20 mouse cellular contexts compared by ENCODE assay signal in genomic region chr10:90493996-90494642, GRCm38 (mm10).
A peak's percentile ranks its signal among the peaks of the same experiment; 100 is the strongest.
DNase-seq lines count a peak whose midpoint lies in the region; ATAC-seq and TF ChIP-seq lines count a peak whose summit lies in the region.
"Had no signal": no experiment of that assay in that cellular context is flagged by ENCODE, and none has a peak within 500 bp of the region (broad histone marks: within the 10 kb centered on the region; RNA-seq: fewer than 3 reads in every experiment).

No protein-coding gene starts in this region.

- H3K9ac ChIP-seq in forebrain, embryonic 15.5 days (replicated peaks): no peak overlapping the region
- H3K9ac ChIP-seq in forebrain, embryonic 11.5 days (ENCODE audit: low read length): no peak overlapping the region
- H3K9ac ChIP-seq in hindbrain, postnatal 0 days (replicated peaks; ENCODE audit: low read length): no peak overlapping the region
- no peak overlapping the region for H3K9ac ChIP-seq in hindbrain, embryonic 16.5 days (ENCODE audit: low read depth, low read length)
- no peak overlapping the region for H3K9ac ChIP-seq in midbrain, embryonic 16.5 days (ENCODE audit: low read depth, low read length)
- no peak overlapping the region for H3K9ac ChIP-seq in midbrain, embryonic 15.5 days
- H3K9ac ChIP-seq: embryonic facial prominence, embryonic 13.5 days; heart, embryonic 13.5 days; hindbrain, embryonic 12.5 days; liver, postnatal 0 days; neural tube, embryonic 12.5 days had no signal

- H3K4me1 ChIP-seq in forebrain, embryonic 15.5 days: peaks cover 21% of the 10 kb centered on the region
- no peaks in the 10 kb centered on the region for H3K4me1 ChIP-seq in forebrain, embryonic 11.5 days (replicated peaks; ENCODE audit: control insufficient read depth, insufficient read depth, low read length)
- peaks cover 15% of the 10 kb centered on the region; the same call in 1 of the 2 replicates for H3K4me1 ChIP-seq in hindbrain, postnatal 0 days (ENCODE audit: insufficient read depth, low read length)
- H3K4me1 ChIP-seq in hindbrain, embryonic 16.5 days (ENCODE audit: control insufficient read depth, insufficient read depth, low read depth, low read length): peaks cover 4% of the 10 kb centered on the region
- peaks cover 13% of the 10 kb centered on the region for H3K4me1 ChIP-seq in midbrain, embryonic 16.5 days (ENCODE audit: control insufficient read depth, insufficient read depth, low read length)
- H3K4me1 ChIP-seq in midbrain, embryonic 15.5 days: peaks cover 18% of the 10 kb centered on the region
- H3K4me1 ChIP-seq: heart, embryonic 13.5 days had no signal

- no peak overlapping the region for H3K4me2 ChIP-seq in forebrain, embryonic 15.5 days (replicated peaks)
- no peak overlapping the region for H3K4me2 ChIP-seq in forebrain, embryonic 11.5 days (ENCODE audit: low read depth, low read length, severe bottlenecking)
- no peak overlapping the region for H3K4me2 ChIP-seq in hindbrain, postnatal 0 days (ENCODE audit: low read depth, low read length)
- H3K4me2 ChIP-seq in hindbrain, embryonic 16.5 days (ENCODE audit: low read length): no peak overlapping the region
- H3K4me2 ChIP-seq in midbrain, embryonic 16.5 days (ENCODE audit: low read length): no peak overlapping the region
- H3K4me2 ChIP-seq in midbrain, embryonic 15.5 days: no peak overlapping the region
- H3K4me2 ChIP-seq: embryonic facial prominence, embryonic 13.5 days; heart, embryonic 13.5 days; hindbrain, embryonic 12.5 days; liver, embryonic 11.5 days; neural tube, embryonic 12.5 days had no signal

- no peak for DNase-seq in forebrain, embryonic 11.5 days (ENCODE audit: low spot score)
- DNase-seq in hindbrain, postnatal 0 days (ENCODE audit: low spot score): peak; percentile 53
- peak; percentile 66 for DNase-seq in telencephalon, adult 2 months (ENCODE audit: low read depth, low spot score)
- DNase-seq: gastrocnemius, postnatal 25 days; heart, adult 18-20 months; heart, postnatal 14 days; kidney, postnatal 25 days; liver, postnatal 0 days; thymus, postnatal 25 days had no signal

- TF ChIP-seq CTCF in hindbrain, postnatal 0 days (IDR thresholded peaks at IDR 0.05; ENCODE audit: low read depth): no peak

- H3K9me3 ChIP-seq in forebrain, embryonic 15.5 days: no peaks in the 10 kb centered on the region
- H3K9me3 ChIP-seq in forebrain, embryonic 11.5 days (ENCODE audit: control insufficient read depth, low read length): no peaks in the 10 kb centered on the region
- no peaks in the 10 kb centered on the region for H3K9me3 ChIP-seq in hindbrain, postnatal 0 days (ENCODE audit: low read length)
- no peaks in the 10 kb centered on the region for H3K9me3 ChIP-seq in hindbrain, embryonic 16.5 days (ENCODE audit: control insufficient read depth, low read length)
- H3K9me3 ChIP-seq in midbrain, embryonic 16.5 days (replicated peaks; ENCODE audit: control insufficient read depth, low read length, poor library complexity, severe bottlenecking): no peaks in the 10 kb centered on the region
- no peaks in the 10 kb centered on the region for H3K9me3 ChIP-seq in midbrain, embryonic 15.5 days
- H3K9me3 ChIP-seq: embryonic facial prominence, embryonic 13.5 days; heart, embryonic 13.5 days; hindbrain, embryonic 12.5 days; neural tube, embryonic 12.5 days had no signal

- H3K4me3 ChIP-seq in forebrain, embryonic 15.5 days: no peak overlapping the region
- H3K4me3 ChIP-seq in forebrain, embryonic 11.5 days (ENCODE audit: low read depth, low read length): no peak overlapping the region
- no peak overlapping the region for H3K4me3 ChIP-seq in hindbrain, postnatal 0 days (ENCODE audit: low read length)
- H3K4me3 ChIP-seq in hindbrain, embryonic 16.5 days (ENCODE audit: low read length): no peak overlapping the region
- no peak overlapping the region for H3K4me3 ChIP-seq in midbrain, embryonic 16.5 days (ENCODE audit: low read depth, low read length)
- H3K4me3 ChIP-seq in midbrain, embryonic 15.5 days: no peak overlapping the region
- H3K4me3 ChIP-seq: embryonic facial prominence, embryonic 13.5 days; heart, embryonic 13.5 days; hindbrain, embryonic 12.5 days; neural tube, embryonic 12.5 days had no signal

- 58% methylated on average over 3 of the region's 3 CpGs for WGBS in forebrain, embryonic 15.5 days
- WGBS in forebrain, embryonic 11.5 days: 79% methylated on average over 3 of the region's 3 CpGs
- 49% methylated on average over 3 of the region's 3 CpGs for WGBS in hindbrain, postnatal 0 days
- WGBS in hindbrain, embryonic 16.5 days: 43% methylated on average over 3 of the region's 3 CpGs
- WGBS in midbrain, embryonic 16.5 days: 48% methylated on average over 3 of the region's 3 CpGs
- 54% methylated on average over 3 of the region's 3 CpGs for WGBS in midbrain, embryonic 15.5 days

- H3K36me3 ChIP-seq in forebrain, embryonic 15.5 days: no peaks in the 10 kb centered on the region
- H3K36me3 ChIP-seq in forebrain, embryonic 11.5 days (ENCODE audit: control insufficient read depth, insufficient read depth, low read length): no peaks in the 10 kb centered on the region
- H3K36me3 ChIP-seq in hindbrain, postnatal 0 days (ENCODE audit: insufficient read depth, low read length): no peaks in the 10 kb centered on the region
- no peaks in the 10 kb centered on the region for H3K36me3 ChIP-seq in hindbrain, embryonic 16.5 days (ENCODE audit: control insufficient read depth, insufficient read depth, low read length)
- H3K36me3 ChIP-seq in midbrain, embryonic 16.5 days (ENCODE audit: control insufficient read depth, insufficient read depth, low read length): no peaks in the 10 kb centered on the region
- H3K36me3 ChIP-seq in midbrain, embryonic 15.5 days (replicated peaks): no peaks in the 10 kb centered on the region
- H3K36me3 ChIP-seq: embryonic facial prominence, embryonic 13.5 days; heart, embryonic 13.5 days; hindbrain, embryonic 12.5 days; neural tube, embryonic 12.5 days had no signal

- no peaks in the 10 kb centered on the region for H3K27me3 ChIP-seq in forebrain, embryonic 15.5 days
- no peaks in the 10 kb centered on the region for H3K27me3 ChIP-seq in forebrain, embryonic 11.5 days (ENCODE audit: control insufficient read depth, insufficient read depth, low read length)
- H3K27me3 ChIP-seq in hindbrain, postnatal 0 days (ENCODE audit: insufficient read depth, low read length): no peaks in the 10 kb centered on the region
- no peaks in the 10 kb centered on the region for H3K27me3 ChIP-seq in hindbrain, embryonic 16.5 days (replicated peaks; ENCODE audit: control insufficient read depth, insufficient read depth, low read length)
- no peaks in the 10 kb centered on the region for H3K27me3 ChIP-seq in midbrain, embryonic 16.5 days (ENCODE audit: control insufficient read depth, insufficient read depth, low read depth, low read length)
- H3K27me3 ChIP-seq in midbrain, embryonic 15.5 days (replicated peaks): no peaks in the 10 kb centered on the region
- H3K27me3 ChIP-seq: embryonic facial prominence, embryonic 13.5 days; heart, embryonic 13.5 days; hindbrain, embryonic 12.5 days; neural tube, embryonic 12.5 days had no signal

- ATAC-seq in forebrain, embryonic 15.5 days (replicated peaks): 0 out of 2 replicates have a peak, but pooled peaks have one; percentile 48
- ATAC-seq in forebrain, embryonic 11.5 days (replicated peaks; ENCODE audit: low FRiP score): no peak
- no peak for ATAC-seq in hindbrain, postnatal 0 days
- no peak for ATAC-seq in hindbrain, embryonic 16.5 days
- peak; percentile 70; the same call in 1 of the 2 replicates for ATAC-seq in midbrain, embryonic 16.5 days
- ATAC-seq in midbrain, embryonic 15.5 days (replicated peaks): no peak
- ATAC-seq: liver, postnatal 0 days; lung, postnatal 0 days had no signal

- H3K27ac ChIP-seq in forebrain, embryonic 15.5 days (replicated peaks): peak overlapping the region; percentile 33; the same call in 1 of the 2 replicates
- H3K27ac ChIP-seq in forebrain, embryonic 11.5 days (ENCODE audit: low read depth, low read length): no peak overlapping the region
- no peak overlapping the region for H3K27ac ChIP-seq in hindbrain, postnatal 0 days
- H3K27ac ChIP-seq in hindbrain, embryonic 16.5 days (ENCODE audit: low read depth, low read length): no peak overlapping the region
- H3K27ac ChIP-seq in midbrain, embryonic 16.5 days (ENCODE audit: low read length): peak overlapping the region; percentile 55; the same call in 1 of the 2 replicates
- no peak overlapping the region for H3K27ac ChIP-seq in midbrain, embryonic 15.5 days
- H3K27ac ChIP-seq: embryonic facial prominence, embryonic 13.5 days; heart, embryonic 13.5 days; hindbrain, embryonic 12.5 days; macrophage; neural tube, embryonic 12.5 days had no signal

Comparison
In these comparisons a context has a peak if more than half of its experiments do, and no peak if none do; other contexts are left out.
1. ATAC-seq: peak in forebrain, embryonic 15.5 days (single experiment) and midbrain, embryonic 16.5 days (single experiment); none in forebrain, embryonic 11.5 days (single experiment), hindbrain, postnatal 0 days (single experiment), hindbrain, embryonic 16.5 days (single experiment) and midbrain, embryonic 15.5 days (single experiment).
2. H3K27ac ChIP-seq: peak in forebrain, embryonic 15.5 days (single experiment) and midbrain, embryonic 16.5 days (single experiment); none in forebrain, embryonic 11.5 days (single experiment), hindbrain, postnatal 0 days (single experiment), hindbrain, embryonic 16.5 days (single experiment) and midbrain, embryonic 15.5 days (single experiment).